Mouse (Mus musculus): ENCODE measurements at regions not wholly inside any gene's neighbourhood (a gene's known extent, or its start where the extent isn't known, plus 50 kb on each side); places are given as distances from the start of the nearest gene placed in this dataset.

DNA sequence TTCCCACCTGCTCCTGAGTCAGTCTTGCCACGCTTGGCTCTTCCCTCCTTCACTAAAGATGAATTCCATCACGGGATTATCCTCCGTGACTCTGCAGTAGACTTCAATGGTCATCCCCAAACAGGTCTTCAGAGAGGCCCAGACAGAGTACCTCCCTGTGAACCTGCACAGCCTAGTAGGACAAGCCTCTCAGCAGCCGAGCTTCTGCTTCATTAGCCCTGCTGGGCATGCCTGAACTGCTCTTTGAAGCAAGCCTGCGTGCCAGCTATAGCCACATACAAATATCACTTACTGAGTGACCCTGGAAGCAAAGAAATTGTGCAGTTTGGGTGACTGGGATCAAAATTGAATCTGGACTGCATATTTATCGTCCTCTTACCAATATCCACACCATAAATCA is 221.6 kb upstream of the Noct start:
- ATAC-seq (replicated peaks; ENCODE audit: low FRiP score, poor library complexity, severe bottlenecking), result no peak

- no peak for ATAC-seq (replicated peaks; ENCODE audit: low FRiP score, poor library complexity, severe bottlenecking)
Measured at GRCm38 (mm10) chr3:51003506-51004170, 220.6 kb upstream of the Noct start.

GRCm38 (mm10) chr3:51004216-51004615 is 220.0 kb upstream of the Noct start:
- ATAC-seq (replicated peaks; ENCODE audit: low FRiP score, poor library complexity, severe bottlenecking), result no peak

DNA sequence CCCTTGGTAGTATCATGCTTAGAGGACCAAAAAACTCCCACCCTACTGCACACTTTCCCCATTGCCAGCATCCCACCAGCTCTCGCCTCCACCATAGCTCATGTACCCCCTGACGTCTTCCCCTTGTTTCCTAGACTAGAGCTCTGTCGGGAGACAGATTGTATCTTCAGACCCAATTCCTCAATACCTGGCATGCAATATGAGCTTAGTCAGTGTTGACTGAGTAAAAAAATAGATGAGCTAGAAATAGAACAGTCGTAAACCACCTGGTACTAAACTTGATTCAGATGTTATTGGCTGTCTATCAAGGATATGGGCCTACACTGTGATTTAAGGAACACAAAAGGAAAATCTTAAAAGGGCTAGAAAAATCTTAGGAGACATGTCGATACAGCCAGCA is 215.1 kb upstream of the Noct start:
- no peak for ATAC-seq (replicated peaks; ENCODE audit: low FRiP score, poor library complexity, severe bottlenecking)

DNA sequence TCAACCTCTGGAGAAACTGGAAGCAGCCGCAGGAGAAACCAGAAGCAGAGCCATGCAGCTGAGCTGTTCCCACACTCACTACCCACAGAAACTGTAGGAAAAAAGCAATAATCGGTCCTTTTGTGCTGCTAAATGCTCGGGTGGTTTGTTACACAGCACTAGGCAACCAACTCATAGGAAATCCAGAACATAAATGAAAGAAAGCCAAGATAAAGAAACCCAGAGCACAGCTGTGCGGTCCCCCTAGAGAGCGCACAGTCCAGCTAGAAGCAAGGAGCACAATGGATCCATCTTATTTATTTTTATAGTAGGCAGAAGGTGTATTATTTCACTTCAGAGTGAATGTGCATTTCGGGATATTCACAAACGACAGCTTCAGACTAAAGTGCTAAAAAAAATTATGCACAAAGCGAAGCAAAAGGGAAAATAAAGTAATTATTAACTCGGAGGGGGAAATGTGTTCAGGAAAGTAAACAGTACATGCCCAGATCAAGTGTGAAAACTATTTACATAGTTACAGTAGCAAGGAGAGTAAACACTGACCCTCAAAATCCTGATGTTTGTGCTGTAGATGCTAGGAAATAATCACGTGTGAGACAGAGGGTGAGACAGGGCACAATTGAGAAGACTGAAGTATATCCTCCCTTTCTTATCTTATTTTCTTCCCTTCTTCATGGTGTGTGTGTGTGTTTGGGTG is 204.4 kb upstream of the Noct start:
- no peak for ATAC-seq (replicated peaks; ENCODE audit: low FRiP score, poor library complexity, severe bottlenecking)

DNA sequence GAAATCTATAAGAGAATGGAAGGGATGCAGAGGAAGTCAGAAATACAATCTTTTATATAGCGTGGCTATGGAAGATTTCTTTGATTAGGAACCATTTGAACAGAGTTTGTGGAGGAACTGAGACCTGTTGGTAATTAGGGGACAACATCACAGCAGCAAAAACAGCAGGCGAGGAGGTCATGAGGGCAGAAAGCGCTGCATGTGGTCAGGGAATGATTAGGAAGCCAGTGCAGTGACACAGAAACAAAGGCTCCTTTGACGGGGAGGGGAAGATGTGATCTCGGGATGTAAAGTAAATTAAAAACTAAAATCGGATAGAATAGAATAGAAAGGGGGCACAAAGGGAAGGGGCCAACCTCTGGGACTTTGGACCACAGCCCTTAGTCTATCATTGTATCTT is 199.6 kb upstream of the Noct start:
- no peak for ATAC-seq (replicated peaks; ENCODE audit: low FRiP score, poor library complexity, severe bottlenecking)

DNA sequence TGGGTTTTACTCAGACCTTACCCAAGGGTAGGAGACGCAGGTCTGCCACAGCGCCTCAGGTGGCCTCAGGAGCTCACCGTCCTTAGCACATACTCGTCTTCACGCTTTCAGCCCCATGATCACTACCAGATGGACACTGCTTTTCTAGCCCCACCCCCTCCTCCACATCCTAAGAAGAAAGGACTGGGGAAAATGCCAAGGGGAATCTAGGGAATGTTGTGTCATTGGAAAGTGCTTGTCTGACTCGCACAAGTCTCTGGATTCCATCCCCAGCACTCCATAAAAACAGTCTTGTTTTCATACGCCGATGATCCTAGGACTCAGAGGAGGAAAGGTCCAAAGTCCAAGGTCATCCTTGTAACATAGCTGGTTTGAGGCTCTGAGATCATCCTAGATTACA is 192.4 kb upstream of the Noct start:
- ATAC-seq (replicated peaks; ENCODE audit: low FRiP score, poor library complexity, severe bottlenecking), result no peak

- ATAC-seq (replicated peaks; ENCODE audit: low FRiP score, poor library complexity, severe bottlenecking), result no peak
Measured at GRCm38 (mm10) chr3:51033292-51033691, 191.0 kb upstream of the Noct start.

DNA sequence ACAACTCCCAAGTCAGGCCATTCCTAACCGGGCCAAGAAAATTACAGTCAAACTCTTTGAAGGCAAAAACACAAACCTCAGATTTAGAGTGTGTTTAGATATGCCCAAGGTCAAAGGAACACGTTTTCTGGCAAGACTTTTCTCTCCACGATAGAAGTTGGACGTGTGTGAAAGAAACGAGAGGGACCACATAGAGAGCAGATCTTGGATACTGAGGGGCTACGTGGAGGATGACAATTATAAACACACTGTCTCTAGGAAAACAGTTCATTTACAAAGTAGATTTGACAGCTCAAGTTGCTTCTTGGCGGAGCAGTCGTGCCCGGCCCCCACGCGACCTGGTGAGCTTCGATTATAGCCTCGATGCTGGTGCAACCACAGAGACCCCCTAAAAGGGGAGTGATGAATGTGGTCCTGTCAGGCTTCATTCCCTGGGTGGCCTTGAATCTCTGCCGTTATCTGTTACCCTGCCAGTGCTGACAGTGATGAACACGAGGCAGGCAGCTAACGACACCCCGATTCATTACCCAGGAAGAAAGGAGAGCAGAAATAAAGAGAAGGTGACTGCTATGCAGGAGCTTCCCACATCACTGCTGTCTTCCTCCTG is 187.4 kb upstream of the Noct start:
- ATAC-seq (replicated peaks; ENCODE audit: low FRiP score, poor library complexity, severe bottlenecking), result no peak

DNA sequence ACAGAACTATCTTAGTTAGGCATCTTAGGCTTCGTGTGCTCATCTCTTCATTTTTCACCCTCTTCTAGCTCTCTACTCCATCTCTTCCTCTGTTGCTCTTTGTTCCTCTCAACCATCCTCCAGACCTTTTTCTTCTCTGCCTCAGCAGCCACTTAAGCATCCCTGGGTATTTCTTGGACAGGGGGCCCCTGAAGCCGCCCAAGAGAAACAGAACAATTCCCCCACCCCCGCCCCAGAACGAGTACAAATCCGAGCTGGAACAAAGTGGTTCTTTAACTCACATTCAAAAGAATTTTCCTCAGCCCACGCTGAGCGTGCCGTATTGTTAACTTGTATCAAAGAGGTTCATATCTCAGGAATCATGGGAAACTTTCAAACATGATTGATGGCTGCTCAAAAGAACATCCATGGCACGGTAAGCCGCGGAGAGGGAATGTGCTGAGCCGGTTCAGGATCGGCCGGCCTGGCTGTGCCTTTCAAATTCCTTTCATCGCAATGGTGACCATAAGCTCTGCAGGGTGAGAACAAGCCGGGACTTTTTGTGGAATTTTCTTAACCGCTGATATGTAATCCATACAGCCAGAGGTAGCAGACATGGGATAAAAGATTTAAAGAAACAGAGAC is 181.9 kb upstream of the Noct start:
- ATAC-seq (replicated peaks; ENCODE audit: low FRiP score, poor library complexity, severe bottlenecking), result no peak

DNA sequence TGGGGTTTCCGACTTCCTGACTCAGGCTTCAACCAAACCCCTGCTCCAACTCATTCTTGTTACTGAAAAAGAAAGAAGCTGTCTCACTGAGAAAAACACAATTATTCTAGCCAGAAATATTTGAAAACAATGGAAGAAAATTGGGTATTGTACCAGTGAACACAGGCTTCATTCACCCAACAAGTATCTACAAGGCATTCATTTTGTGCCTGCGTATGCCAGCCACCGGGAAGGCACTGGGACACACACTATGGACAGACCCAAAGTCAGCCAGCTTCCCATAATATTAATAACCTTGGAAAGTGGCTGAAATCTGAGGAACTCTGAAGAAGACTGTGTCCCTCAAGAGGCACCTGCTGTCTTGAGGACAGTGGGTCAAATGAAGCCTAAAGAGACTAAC is 175.5 kb upstream of the Noct start:
- no peak for ATAC-seq (replicated peaks; ENCODE audit: low FRiP score, poor library complexity, severe bottlenecking)

- no peak for ATAC-seq (replicated peaks; ENCODE audit: low FRiP score, poor library complexity, severe bottlenecking)
Measured at GRCm38 (mm10) chr3:51050156-51050555, 174.1 kb upstream of the Noct start.

GRCm38 (mm10) chr3:51055004-51055403 is 169.2 kb upstream of the Noct start:
- ATAC-seq (replicated peaks; ENCODE audit: low FRiP score, poor library complexity, severe bottlenecking), result no peak

DNA sequence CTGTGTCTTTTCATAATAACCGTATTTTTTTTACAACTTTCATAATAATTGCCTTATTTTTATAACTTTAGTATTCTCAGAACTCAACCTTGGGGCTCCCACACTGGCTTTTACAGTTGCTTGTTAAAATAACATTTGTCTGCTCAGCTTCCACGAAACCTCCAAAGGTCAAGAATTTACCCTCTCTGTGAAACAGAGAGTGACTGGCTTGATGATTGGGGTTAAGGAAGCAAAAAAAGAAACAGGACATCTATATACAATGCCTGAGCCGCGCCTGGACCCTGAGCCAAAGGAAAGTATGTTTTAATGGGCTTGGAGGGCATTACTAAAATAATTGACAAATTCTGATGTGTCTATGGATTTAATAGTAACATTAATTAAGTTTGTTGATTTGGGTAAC is 160.0 kb upstream of the Noct start:
- ATAC-seq (replicated peaks; ENCODE audit: low FRiP score, poor library complexity, severe bottlenecking), result no peak

GRCm38 (mm10) chr3:51066373-51066772 is 157.9 kb upstream of the Noct start:
- no peak for ATAC-seq (replicated peaks; ENCODE audit: low FRiP score, poor library complexity, severe bottlenecking)

GRCm38 (mm10) chr3:51072417-51072816 is 151.8 kb upstream of the Noct start:
- no peak for ATAC-seq (replicated peaks; ENCODE audit: low FRiP score, poor library complexity, severe bottlenecking)

DNA sequence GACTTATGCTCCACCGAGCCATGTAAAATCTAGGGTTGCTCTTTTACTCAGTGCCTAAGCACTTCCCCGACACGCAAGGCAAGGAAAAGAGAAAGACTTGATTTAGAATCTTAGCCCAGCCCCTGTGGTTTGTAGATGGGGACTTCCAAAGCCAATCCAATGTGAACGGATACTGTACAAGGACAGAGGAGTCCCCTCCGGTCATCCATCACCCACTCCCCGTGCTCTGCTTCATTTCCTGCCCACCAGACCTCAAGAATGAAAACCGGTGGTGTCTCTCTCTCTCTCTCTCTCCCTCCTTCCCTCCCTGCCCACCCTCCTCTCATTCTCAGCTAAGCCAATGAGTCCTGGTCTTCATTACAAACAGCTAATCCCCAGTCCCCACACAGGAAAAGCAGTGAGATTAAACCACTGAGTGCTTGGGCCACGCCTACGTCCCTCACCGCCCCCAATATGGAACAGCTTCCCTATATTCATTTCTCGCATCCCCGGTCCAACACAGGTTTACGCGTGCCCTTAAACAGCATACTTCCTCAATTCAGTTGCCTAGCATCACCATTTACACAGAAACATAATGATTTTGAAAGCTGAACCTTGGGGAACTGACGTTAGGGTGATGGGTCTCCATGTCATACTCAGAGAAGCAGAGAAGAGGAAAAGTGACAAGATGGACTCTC is 151.1 kb upstream of the Noct start:
- no peak for ATAC-seq (replicated peaks; ENCODE audit: low FRiP score, poor library complexity, severe bottlenecking)

- no peak for ATAC-seq (replicated peaks; ENCODE audit: low FRiP score, poor library complexity, severe bottlenecking)
Measured at GRCm38 (mm10) chr3:51073743-51074319, 150.4 kb upstream of the Noct start.

DNA sequence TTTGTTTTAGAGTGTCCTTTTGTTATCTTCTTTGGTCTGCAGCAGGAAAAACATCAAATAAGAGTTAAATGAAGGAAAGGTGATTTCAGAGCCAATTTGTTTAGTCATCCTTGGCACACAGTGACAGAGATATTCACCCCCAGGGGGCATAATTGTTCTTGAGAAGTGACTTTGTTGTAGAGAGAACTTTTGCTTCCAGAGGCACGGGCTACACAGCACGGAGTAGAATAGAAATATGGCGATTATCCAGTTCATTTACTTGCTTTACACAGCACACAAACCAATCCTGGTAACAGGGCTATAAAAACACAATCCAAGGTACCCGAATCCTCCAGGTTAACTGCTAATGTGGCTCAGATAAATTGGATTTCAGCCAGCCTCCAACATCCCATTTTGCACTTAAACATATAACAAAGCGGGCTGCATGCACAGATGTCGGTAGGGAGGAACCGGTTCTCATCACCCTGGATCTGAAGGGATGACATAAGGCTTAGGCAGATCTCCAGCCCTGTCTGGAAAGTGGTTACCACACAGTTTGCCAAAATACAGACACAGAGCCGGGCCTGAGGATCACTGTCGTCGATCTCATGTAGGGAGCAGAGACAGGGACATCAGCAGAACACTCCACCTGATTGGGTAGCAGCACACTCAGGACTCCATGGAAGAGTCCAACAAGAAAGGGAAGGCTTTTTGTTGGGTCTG is 148.9 kb upstream of the Noct start:
- ATAC-seq (replicated peaks; ENCODE audit: low FRiP score, poor library complexity, severe bottlenecking), result no peak

DNA sequence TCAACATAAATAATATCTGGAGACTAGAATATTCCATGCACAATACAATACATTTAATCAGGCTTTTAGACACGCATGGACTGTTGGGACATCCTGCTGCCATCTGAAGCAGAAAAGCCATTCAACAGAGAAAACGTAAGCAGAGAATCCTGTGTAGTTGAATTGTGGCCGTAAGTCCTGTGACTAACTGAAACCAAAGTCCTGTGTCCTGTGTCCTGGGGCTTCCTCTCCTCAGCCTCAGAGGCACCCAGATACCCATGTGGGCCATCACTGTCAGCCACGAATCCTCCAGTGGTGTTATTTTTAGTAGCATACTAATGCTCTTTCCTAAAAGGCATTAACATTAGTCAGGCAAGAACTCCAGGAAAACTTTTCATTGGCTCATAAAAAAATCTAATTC is 145.8 kb upstream of the Noct start:
- no peak for ATAC-seq (replicated peaks; ENCODE audit: low FRiP score, poor library complexity, severe bottlenecking)
